Mouse (Mus musculus): ENCODE measurements around the gene Strn4. TPM values are rescaled to one million over a fixed set of nuclear protein-coding genes. Genes with fewer than 3 reads are reported as not detected.

The Strn4 gene
- total and polyA plus RNA-seq, 3 experiments, result 55.8 to 93.5 TPM; not detected in 1

- Histone ChIP-seq H3K9ac (ENCODE audit: control insufficient read depth, low read depth, low read length, poor library complexity, severe bottlenecking) (peak overlapping the region; percentile 81), H3K27ac (ENCODE audit: control insufficient read depth, low read depth, low read length) (no peak overlapping the region; the same call in 1 of the 2 replicates)
Measured at GRCm38 (mm10) chr7:16844696-16845071, 29.0 kb downstream of the Strn4 start.

DNA sequence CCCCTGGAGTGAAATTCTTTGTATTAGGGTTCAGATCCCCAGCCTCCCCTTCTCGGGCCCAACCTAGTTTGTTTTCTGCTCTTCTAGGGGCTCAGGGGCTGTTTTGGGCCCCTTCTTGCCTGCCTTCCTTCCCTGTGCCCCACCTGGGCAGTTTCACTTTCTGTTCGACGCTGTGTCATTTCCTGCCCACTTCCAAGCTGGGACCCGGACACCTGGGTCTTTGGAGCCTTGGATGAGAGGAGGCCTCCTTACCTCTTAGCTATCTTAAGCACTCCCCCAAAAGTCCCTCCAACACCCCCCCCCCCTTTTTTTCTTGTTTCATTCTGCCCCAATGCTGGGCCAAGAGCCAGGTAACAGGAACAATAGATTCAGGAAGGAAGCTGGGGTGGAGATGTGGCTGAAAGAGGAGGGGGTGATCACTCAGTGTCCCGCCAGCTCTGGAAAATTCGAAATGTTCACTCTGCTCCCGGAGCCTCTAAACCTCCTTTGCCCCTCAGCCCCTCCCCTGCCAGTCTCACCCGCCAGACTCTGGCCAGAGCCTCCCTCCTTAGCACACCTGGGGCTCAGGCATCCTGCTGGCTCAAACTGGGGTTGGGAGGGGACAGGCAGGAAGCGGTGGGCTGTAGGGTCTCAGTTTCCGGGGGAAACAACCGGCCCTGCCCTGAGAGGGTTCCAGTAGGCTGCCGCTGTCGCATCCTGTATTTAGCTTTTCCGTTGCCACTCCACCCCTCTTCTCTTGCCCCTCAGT is 29.6 kb downstream of the Strn4 start:
- peak overlapping the region; percentile 24; the same call in 1 of the 2 replicates for H3K27ac ChIP-seq (ENCODE audit: control insufficient read depth, low read depth, low read length)
- no peaks in the 10 kb centered on the region for H3K9me3 ChIP-seq (replicated peaks; ENCODE audit: insufficient read depth, low read length)
- 0 out of 4 replicates have a peak, but pooled peaks cover 0 to 2% of the 10 kb centered on the region in 2 experiments for H3K36me3 ChIP-seq (ENCODE audit: control insufficient read depth in 1 of 2, insufficient read depth in 2 of 2, low read length in 2 of 2)
- peaks cover 0 to 5% of the 10 kb centered on the region in 2 experiments; a peak in 3 of 4 replicates for H3K4me1 ChIP-seq (ENCODE audit: control insufficient read depth in 1 of 2, insufficient read depth in 2 of 2, low read length in 2 of 2)
- H3K27me3 ChIP-seq (ENCODE audit: control insufficient read depth in 1 of 2, insufficient read depth in 2 of 2, low read length in 2 of 2), result no peaks in the 10 kb centered on the region
- peak overlapping the region; percentile 72 to 100 for H3K4me3 ChIP-seq (ENCODE audit: control insufficient read depth in 1 of 2, insufficient read depth in 1 of 2, low read depth in 2 of 2, low read length in 2 of 2)
- peaks cover 5% of the 10 kb centered on the region; the same call in 1 of the 2 replicates for H3K79me2 ChIP-seq (ENCODE audit: control insufficient read depth, insufficient read depth, low read length, poor library complexity)
- 0 out of 2 replicates have a peak, but pooled peaks have one; percentile 13 for TF ChIP-seq NELFE (IDR thresholded peaks at IDR 0.05; ENCODE audit: low read depth, low read length)
- TF ChIP-seq TAL1 (IDR thresholded peaks at IDR 0.05; ENCODE audit: low read length), result no peak
- no peak for TF ChIP-seq E2F4 (IDR thresholded peaks at IDR 0.05; ENCODE audit: borderline replicate concordance, low read depth, low read length)
- no peak for TF ChIP-seq RCOR1 (IDR thresholded peaks at IDR 0.05; ENCODE audit: low read depth, low read length)
- TF ChIP-seq TCF12 (IDR thresholded peaks at IDR 0.05; ENCODE audit: low read depth, low read length), result no peak
- TF ChIP-seq ETS1 (IDR thresholded peaks at IDR 0.05; ENCODE audit: low read depth, low read length), result peak; percentile 54
- TF ChIP-seq USF1 (IDR thresholded peaks at IDR 0.05; ENCODE audit: low read depth, low read length), result no peak
- no peak for TF ChIP-seq HCFC1 (IDR thresholded peaks at IDR 0.05; ENCODE audit: low read depth, low read length)
- TF ChIP-seq ZC3H11A (IDR thresholded peaks at IDR 0.05; ENCODE audit: low read depth, low read length), result no peak
- 0 out of 4 replicates have a peak, but pooled peaks of 1 of the 2 experiments have one; percentile 18 for TF ChIP-seq POLR2A (IDR thresholded peaks at IDR 0.05; ENCODE audit: control insufficient read depth in 1 of 2, insufficient read depth in 1 of 2, low read depth in 1 of 2, low read length in 2 of 2, poor library complexity in 1 of 2)
- no peak for TF ChIP-seq ZKSCAN1 (IDR thresholded peaks at IDR 0.05; ENCODE audit: low read depth, low read length)
- TF ChIP-seq SIN3A (IDR thresholded peaks at IDR 0.05; ENCODE audit: low read length), result peak; percentile 54
- TF ChIP-seq SMC3 (IDR thresholded peaks at IDR 0.05; ENCODE audit: low read depth, low read length), result no peak
- no peak for TF ChIP-seq CHD1 (IDR thresholded peaks at IDR 0.05; ENCODE audit: low read depth, low read length)
- H3K9ac ChIP-seq (ENCODE audit: control insufficient read depth, low read depth, low read length, poor library complexity, severe bottlenecking), result peak overlapping the region; percentile 81
- DNase-seq (ENCODE audit: low read depth, low spot score), result peak; percentile 51

More at GRCm38 (mm10) chr7:16844696-16845071, 29.0 kb downstream of the Strn4 start:
- Histone ChIP-seq H3K4me3 (ENCODE audit: control insufficient read depth in 1 of 2, insufficient read depth in 1 of 2, low read depth in 2 of 2, low read length in 2 of 2) (peak overlapping the region; percentile 72 to 100), H3K79me2 (ENCODE audit: control insufficient read depth, insufficient read depth, low read length, poor library complexity) (peaks cover 5% of the 10 kb centered on the region; the same call in 1 of the 2 replicates), H3K9me3 (replicated peaks; ENCODE audit: insufficient read depth, low read length) (no peaks in the 10 kb centered on the region), H3K36me3 (ENCODE audit: control insufficient read depth in 1 of 2, insufficient read depth in 2 of 2, low read length in 2 of 2) (0 out of 4 replicates have a peak, but pooled peaks cover 0 to 2% of the 10 kb centered on the region in 2 experiments), H3K4me1 (ENCODE audit: control insufficient read depth in 1 of 2, insufficient read depth in 2 of 2, low read length in 2 of 2) (peaks cover 0 to 5% of the 10 kb centered on the region in 2 experiments; a peak in 3 of 4 replicates), H3K27me3 (ENCODE audit: control insufficient read depth in 1 of 2, insufficient read depth in 2 of 2, low read length in 2 of 2) (no peaks in the 10 kb centered on the region)
- TF ChIP-seq EP300 (IDR thresholded peaks at IDR 0.05; ENCODE audit: low read depth in 1 of 2, low read length in 2 of 2) (no peak), POLR2AphosphoS5 (IDR thresholded peaks at IDR 0.05; ENCODE audit: borderline replicate concordance, low read depth, low read length) (no peak), CTCF (IDR thresholded peaks at IDR 0.05 in 2 of 3, conservative IDR thresholded peaks at IDR 0.05 in 1 of 3; ENCODE audit: control insufficient read depth in 1 of 3, insufficient read depth in 1 of 3, low read depth in 2 of 3, low read length in 3 of 3, poor library complexity in 1 of 3, severe bottlenecking in 1 of 3) (no peak), NELFE (IDR thresholded peaks at IDR 0.05; ENCODE audit: low read depth, low read length) (peak; percentile 25; the same call in 1 of the 2 replicates), ZNF384 (IDR thresholded peaks at IDR 0.05; ENCODE audit: low read depth, low read length) (peak; percentile 45; the same call in 1 of the 2 replicates), SMC3 (IDR thresholded peaks at IDR 0.05; ENCODE audit: low read depth, low read length) (no peak)
- peak; percentile 32 for DNase-seq (ENCODE audit: low read depth, low spot score)
